Comparison of ENCODE assay signal across 8 mouse cellular contexts in the genomic region with DNA sequence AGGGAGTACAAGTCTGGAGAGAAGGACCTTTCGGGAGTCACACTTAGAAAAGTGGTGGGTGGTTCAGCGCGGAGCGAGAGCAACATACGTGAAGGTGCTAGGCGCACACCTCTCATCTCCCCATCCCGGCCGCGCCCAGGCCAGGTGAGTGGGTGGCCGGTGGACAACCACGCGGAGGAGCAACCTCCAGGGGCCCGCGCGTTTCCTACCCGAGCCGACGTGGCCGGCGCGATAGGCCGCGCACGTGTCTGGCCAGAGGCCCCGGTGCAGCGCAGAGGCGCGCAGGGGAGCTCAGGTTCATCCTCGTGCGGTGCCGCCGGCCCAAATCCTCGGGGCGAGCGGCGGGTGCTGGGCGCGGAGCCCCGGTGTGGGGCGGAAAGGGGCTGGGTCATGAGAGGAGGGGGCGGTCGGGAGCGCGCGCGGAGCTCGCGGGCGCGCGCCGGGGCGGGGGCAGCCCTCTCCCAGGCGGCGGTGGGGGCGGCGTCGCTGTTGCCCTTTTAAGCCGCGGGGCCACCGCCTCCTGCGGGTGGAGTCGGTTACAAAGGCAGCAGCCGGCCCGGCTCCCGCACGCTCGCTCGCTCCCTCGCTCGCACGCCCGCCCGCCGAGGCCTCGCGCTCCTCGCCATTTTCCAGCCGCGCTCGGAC. TPM values are rescaled to one million over a fixed set of nuclear protein-coding genes. Genes with fewer than 3 reads are reported as not detected.
DNase-seq lines count a peak whose midpoint lies in the region; ATAC-seq and TF ChIP-seq lines count a peak whose summit lies in the region.

A gene (plus strand): TSS at position 1 of the 645 bp plus-strand sequence.

- peak; percentile 90 for ATAC-seq in embryonic facial prominence, embryonic 14.5 days (ENCODE audit: low read depth)
- ATAC-seq in liver, postnatal 0 days, result peak; percentile 77
- peak; percentile 87 for ATAC-seq in neural tube, embryonic 14.5 days (ENCODE audit: low read depth)

- DNase-seq in CD4-positive helper T cell, adult 2 months (ENCODE audit: low read depth, low spot score), result peak; percentile 85
- DNase-seq in adrenal gland, postnatal 4 days (ENCODE audit: low spot score in 2 of 2), result peak; percentile 50 to 60
- DNase-seq in embryonic facial prominence, embryonic 14.5 days (ENCODE audit: low spot score), result peak; percentile 92
- peak; percentile 46 for DNase-seq in heart, adult 8-10 months (ENCODE audit: low spot score)
- peak; percentile 70 to 86 for DNase-seq in kidney, postnatal 25 days
- peak; percentile 81 for DNase-seq in liver, postnatal 0 days
- DNase-seq in thymus, adult 18-20 months, result peak; percentile 54 to 67

- under 1% methylated on average over 19 of the region's 81 CpGs for WGBS in embryonic facial prominence, embryonic 14.5 days
- 4% methylated on average over 63 of the region's 81 CpGs for WGBS in liver, postnatal 0 days (ENCODE audit: insufficient replicate concordance)
- under 1% methylated on average over 68 of the region's 81 CpGs for WGBS in neural tube, embryonic 14.5 days

- peak within 1 kb of the TSS; percentile 93 for H3K9ac ChIP-seq in embryonic facial prominence, embryonic 14.5 days (ENCODE audit: low read depth, low read length)
- peak within 1 kb of the TSS; percentile 90 for H3K9ac ChIP-seq in liver, postnatal 0 days (replicated peaks)
- H3K9ac ChIP-seq in neural tube, embryonic 14.5 days (replicated peaks; ENCODE audit: low read depth, low read length), result peak within 1 kb of the TSS; percentile 87

- no peaks in the 10 kb centered on the region for H3K27me3 ChIP-seq in embryonic facial prominence, embryonic 14.5 days (replicated peaks; ENCODE audit: control insufficient read depth, insufficient read depth, low read length)
- H3K27me3 ChIP-seq in liver, postnatal 0 days (ENCODE audit: insufficient read depth, low read length), result no peaks in the 10 kb centered on the region
- H3K27me3 ChIP-seq in neural tube, embryonic 14.5 days (ENCODE audit: control insufficient read depth, insufficient read depth, low read length), result no peaks in the 10 kb centered on the region

- H3K4me3 ChIP-seq in embryonic facial prominence, embryonic 14.5 days (ENCODE audit: low read depth, low read length), result peak within 1 kb of the TSS; percentile 80
- H3K4me3 ChIP-seq in liver, postnatal 0 days (ENCODE audit: low read depth, low read length), result peak within 1 kb of the TSS; percentile 85
- H3K4me3 ChIP-seq in neural tube, embryonic 14.5 days (ENCODE audit: low read depth, low read length), result peak within 1 kb of the TSS; percentile 78

- H3K4me2 ChIP-seq in embryonic facial prominence, embryonic 14.5 days (ENCODE audit: low read depth, low read length), result peak within 1 kb of the TSS; percentile 82
- peak within 1 kb of the TSS; percentile 96 for H3K4me2 ChIP-seq in liver, postnatal 0 days (ENCODE audit: low read depth, low read length)
- peak within 1 kb of the TSS; percentile 62 for H3K4me2 ChIP-seq in neural tube, embryonic 14.5 days (ENCODE audit: low read depth, low read length)

- H3K27ac ChIP-seq in embryonic facial prominence, embryonic 14.5 days (replicated peaks; ENCODE audit: low read depth, low read length), result peak within 1 kb of the TSS; percentile 82
- peak within 1 kb of the TSS; percentile 82 for H3K27ac ChIP-seq in liver, postnatal 0 days (ENCODE audit: low read depth)
- peak within 1 kb of the TSS; percentile 81 for H3K27ac ChIP-seq in neural tube, embryonic 14.5 days (ENCODE audit: low read depth, low read length)

- TF ChIP-seq CTCF in liver, postnatal 0 days (IDR thresholded peaks at IDR 0.05; ENCODE audit: low read depth), result no peak

- H3K36me3 ChIP-seq in embryonic facial prominence, embryonic 14.5 days (ENCODE audit: control insufficient read depth, insufficient read depth, low read length), result no peaks in the 10 kb centered on the region
- H3K36me3 ChIP-seq in liver, postnatal 0 days (replicated peaks; ENCODE audit: insufficient read depth, low read length), result no peaks in the 10 kb centered on the region
- H3K36me3 ChIP-seq in neural tube, embryonic 14.5 days (ENCODE audit: control insufficient read depth, insufficient read depth, low read length), result no peaks in the 10 kb centered on the region

- H3K9me3 ChIP-seq in embryonic facial prominence, embryonic 14.5 days (ENCODE audit: control insufficient read depth, low read length), result no peaks in the 10 kb centered on the region
- H3K9me3 ChIP-seq in liver, postnatal 0 days (ENCODE audit: low read length), result no peaks in the 10 kb centered on the region
- H3K9me3 ChIP-seq in neural tube, embryonic 14.5 days (ENCODE audit: control insufficient read depth, low read length), result no peaks in the 10 kb centered on the region

- peaks cover 14% of the 10 kb centered on the region for H3K4me1 ChIP-seq in embryonic facial prominence, embryonic 14.5 days (ENCODE audit: control insufficient read depth, insufficient read depth, low read length)
- H3K4me1 ChIP-seq in liver, postnatal 0 days (ENCODE audit: insufficient read depth), result peaks cover 21% of the 10 kb centered on the region
- H3K4me1 ChIP-seq in neural tube, embryonic 14.5 days (ENCODE audit: control insufficient read depth, insufficient read depth, low read length), result peaks cover 16% of the 10 kb centered on the region

- no peak for TF ChIP-seq EP300 in liver, postnatal 0 days (IDR thresholded peaks at IDR 0.05; ENCODE audit: low read depth)

RNA-seq across cellular contexts. Expression of the gene that starts here (rescaled TPM):
- 10 to 100 TPM; 40.4 to 45.1 TPM for total RNA-seq in adrenal gland, postnatal 4 days (2021)
- polyA plus RNA-seq in embryonic facial prominence, embryonic 14.5 days (2014; fragmentation: Nextera tagmentation; extraction: Ambion mirVana), result 32.0 and 34.1 TPM in 2 replicates
- total RNA-seq in heart, adult 8-10 months (2022), result 10 to 100 TPM; 27.6 to 29.7 (median 28.3) TPM
- 7.7 and 8.3 TPM in 2 replicates for polyA plus RNA-seq in liver, postnatal 0 days (2015; fragmentation: Nextera tagmentation; extraction: Ambion mirVana)
- 57.1 and 57.7 TPM in 2 replicates for polyA plus RNA-seq in neural tube, embryonic 14.5 days (2014; fragmentation: Nextera tagmentation; extraction: Ambion mirVana)

Comparison
In these comparisons a context has a peak if more than half of its experiments do, and no peak if none do; other contexts are left out.
1. Peak in every context shown above with its lines: DNase-seq, ATAC-seq, H3K4me3 ChIP-seq and H3K27ac ChIP-seq.